Mouse (Mus musculus): ENCODE measurements around the gene Adpgk. TPM values are rescaled to one million over a fixed set of nuclear protein-coding genes. Genes with fewer than 3 reads are reported as not detected.

The Adpgk gene
- total RNA-seq (2023), result 77.7 TPM

DNA sequence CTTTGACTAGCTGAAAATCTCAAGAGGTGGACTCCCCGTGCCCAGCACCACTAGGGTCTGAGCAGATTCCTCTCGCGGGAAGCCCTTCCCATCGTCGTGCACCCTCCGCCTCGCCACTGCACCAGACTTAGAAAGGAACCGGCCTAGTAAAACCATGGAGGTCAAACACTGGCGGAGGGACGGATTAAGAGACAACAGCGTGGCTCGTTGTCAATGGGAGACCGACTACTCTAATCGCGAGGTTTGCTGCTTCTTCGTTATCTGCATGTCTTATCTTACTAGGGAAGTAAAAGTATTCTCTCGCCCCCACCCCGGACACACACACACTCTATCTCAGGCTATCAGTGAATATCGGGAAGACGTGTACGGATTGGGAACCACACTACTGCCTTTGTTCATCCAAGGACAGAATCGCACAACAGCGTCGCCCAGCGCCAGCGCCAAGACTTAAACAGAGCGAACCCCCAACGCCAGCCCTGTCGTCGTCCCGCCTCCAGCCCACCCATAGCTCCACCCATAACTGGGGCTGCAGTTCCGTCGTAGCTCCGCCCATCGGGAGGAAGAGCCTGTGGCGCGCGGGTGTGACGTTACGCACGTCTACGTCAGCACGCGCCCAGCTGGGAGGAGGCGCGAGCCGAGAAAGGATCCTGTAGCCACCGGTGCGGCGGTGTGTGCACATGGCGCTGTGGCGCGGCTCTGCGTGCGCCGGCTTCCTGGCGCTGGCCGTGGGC lies at the start of gene Adpgk:
Adpgk (plus strand) TSS at position 602 of the 731 bp plus-strand sequence.

DNA sequence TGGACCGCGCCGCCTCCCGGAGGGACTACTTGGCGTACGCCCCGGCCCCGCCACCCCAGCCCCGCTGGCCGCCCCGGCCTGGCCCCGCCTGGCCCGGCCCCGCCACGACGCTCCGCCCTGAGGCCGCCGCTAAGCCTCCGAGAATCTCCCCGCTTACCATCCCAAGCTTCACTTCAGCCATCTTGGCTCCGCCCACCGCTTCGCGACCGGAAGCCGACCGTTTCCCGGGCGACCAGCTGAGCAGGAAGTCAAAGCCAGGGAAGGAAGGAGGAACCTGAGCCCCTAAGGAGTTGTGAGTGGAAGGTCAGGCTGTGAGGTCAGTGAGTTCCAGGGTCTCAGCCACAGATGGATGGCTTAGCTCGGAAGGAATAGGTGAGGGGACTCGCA lies 61.9 kb downstream of the Adpgk start, which contains the start of gene Bbs4:
Bbs4 (minus strand) TSS at position 256 of the 387 bp plus-strand sequence.

Other genes starting within 250 kb of the Adpgk start
- 7.1 TPM for gene Bbs4, start 62.0 kb downstream of the Adpgk start, total RNA-seq (2023)
- gene Arih1, start 195.1 kb downstream of the Adpgk start, total RNA-seq (2023), result 222 TPM
- 34.6 TPM for gene Hexa, start 248.0 kb downstream of the Adpgk start, total RNA-seq (2023)
- not detected for gene Tmem202, start 248.3 kb downstream of the Adpgk start, total RNA-seq (2023)